ENCODE assay signal across 8 mouse cellular contexts in genomic region chr1:181009754-181010153, GRCm38 (mm10). TPM values are rescaled to one million over a fixed set of nuclear protein-coding genes. Genes with fewer than 3 reads are reported as not detected.
DNase-seq lines count a peak whose midpoint lies in the region; TF ChIP-seq lines count a peak whose summit lies in the region.
"Had no signal": no experiment of that assay in that cellular context is flagged by ENCODE, and none has a peak within 500 bp of the region (broad histone marks: within the 10 kb centered on the region; RNA-seq: fewer than 3 reads in every experiment).

No protein-coding gene starts in this region.

- TF ChIP-seq POLR2A in small intestine, adult 2 months (IDR thresholded peaks at IDR 0.05; ENCODE audit: low read depth, low read length): no peak

- no peak for TF ChIP-seq CTCF in small intestine, adult 2 months (IDR thresholded peaks at IDR 0.05; ENCODE audit: extremely low read depth, insufficient read length, insufficient replicate concordance, low read depth, low read length)

- peak overlapping the region; percentile 11; the same call in 1 of the 2 replicates for H3K27ac ChIP-seq in small intestine, adult 2 months (ENCODE audit: insufficient read depth, low read depth, low read length)
- H3K27ac ChIP-seq: liver, embryonic 13.5 days had no signal

- DNase-seq in MN1 (ENCODE audit: low spot score): peak; percentile 94
- DNase-seq in adrenal gland, adult 2 months: peak; percentile 92
- peak; percentile 80 for DNase-seq in gastrocnemius, adult 18-20 months (ENCODE audit: low spot score)
- DNase-seq in kidney, adult 9 months: peak; percentile 82
- no peak for DNase-seq in spleen, adult 18-20 months
- no peak for DNase-seq in layer of hippocampus, adult 9-11 months
- DNase-seq: liver, embryonic 13.5 days had no signal

- no peak overlapping the region for H3K4me3 ChIP-seq in small intestine, adult 2 months (ENCODE audit: low read depth, low read length)
- H3K4me3 ChIP-seq: liver, embryonic 13.5 days had no signal

- peaks cover 16% of the 10 kb centered on the region for H3K4me1 ChIP-seq in small intestine, adult 2 months (ENCODE audit: control insufficient read depth, insufficient read depth, insufficient read length, low read length)

- 39% methylated on average over 3 of the region's 3 CpGs for WGBS in small intestine, adult 2 months

- H3K36me3 ChIP-seq in small intestine, adult 2 months (ENCODE audit: control insufficient read depth, insufficient read depth, low read length): no peaks in the 10 kb centered on the region
- H3K36me3 ChIP-seq: liver, embryonic 13.5 days had no signal

- no peaks in the 10 kb centered on the region for H3K27me3 ChIP-seq in small intestine, adult 2 months (ENCODE audit: control insufficient read depth, insufficient read depth, low read length)

RNA-seq across cellular contexts. Expression of gene Ephx1, which starts 10.9 kb away (rescaled TPM):
- total RNA-seq in adrenal gland, adult 2 months (2021): 100 to 1,000 TPM; 209 to 314 TPM
- 112 and 140 TPM in 2 replicates for polyA plus RNA-seq in adrenal gland, adult 2 months (2012; rRNA removed)
- total RNA-seq in gastrocnemius, adult 18-20 months (2021): 10 to 100 TPM; 13.0 to 16.0 TPM
- 10.0 and 10.6 TPM in 2 replicates for polyA plus RNA-seq in small intestine, adult 2 months (2012; rRNA removed)

RNA-seq across cellular contexts. Expression of gene 9130409I23Rik, which starts 41.3 kb away (rescaled TPM):
- not detected for total RNA-seq in adrenal gland, adult 2 months (2021)
- polyA plus RNA-seq in adrenal gland, adult 2 months (2012; rRNA removed): not detected in 2 replicates
- not detected for total RNA-seq in gastrocnemius, adult 18-20 months (2021)
- not detected in 2 replicates for polyA plus RNA-seq in small intestine, adult 2 months (2012; rRNA removed)
- polyA plus RNA-seq: liver, embryonic 13.5 days had no signal

Comparison
In these comparisons a context has a peak if more than half of its experiments do, and no peak if none do; other contexts are left out.
1. DNase-seq: peak in MN1 (single experiment), adrenal gland, adult 2 months (single experiment), gastrocnemius, adult 18-20 months (single experiment) and kidney, adult 9 months (single experiment); none in spleen, adult 18-20 months (0 of 2) and layer of hippocampus, adult 9-11 months (single experiment).
2. RNA of gene Ephx1, which starts 10.9 kb away (total RNA-seq): 209 to 314 TPM in adrenal gland, adult 2 months; 13.0 to 16.0 TPM in gastrocnemius, adult 18-20 months; every median in the first group is over 10 times any median in the second.